Mouse (Mus musculus): ENCODE measurements around the gene AC129217.1.

GRCm38 (mm10) chr19:8815812-8816211, 13.8 kb upstream of the AC129217.1 start:
- TF ChIP-seq CTCF (IDR thresholded peaks at IDR 0.05; ENCODE audit: low read depth, low read length) (no peak), GATA2 (IDR thresholded peaks at IDR 0.05; ENCODE audit: borderline replicate concordance, low read depth, low read length) (no peak), POLR2AphosphoS5 (IDR thresholded peaks at IDR 0.05; ENCODE audit: insufficient replicate concordance, low read depth, low read length) (no peak)

All from G1E (cell line).